Mouse (Mus musculus) hindbrain, embryonic 10.5 days (tissue): ENCODE data around the gene Olfr750. TPM values are rescaled to one million over a fixed set of nuclear protein-coding genes. Genes with fewer than 3 reads are reported as not detected.
"Not testable (repeated sequence)": the region's sequence is repeated elsewhere in the genome, so short reads cannot be mapped to it uniquely, and the experiment has no call there.

ENCODE experiments used
- DNase-seq: peaks from one replicate; pipeline ENCODE4 v3.0.0-alpha.2; 2017; ENCODE audit warnings: low spot score
- H3K27ac ChIP-seq: fragments of 300-500 bp; sonication (generic); 2 replicates; pipeline ENCODE4 v1.5.1; 2016; ENCODE audit warnings: mild to moderate bottlenecking, moderate library complexity
- H3K27me3 ChIP-seq: fragments of 300-500 bp; sonication (generic); 2 replicates; pipeline ENCODE4 v1.6.1; 2016; ENCODE audit warnings: mild to moderate bottlenecking; ENCODE audit not compliant: poor library complexity, insufficient read depth, severe bottlenecking
- H3K36me3 ChIP-seq: fragments of 300-500 bp; sonication (generic); 2 replicates; pipeline ENCODE4 v1.6.1; 2016; ENCODE audit warnings: mild to moderate bottlenecking, moderate library complexity
- H3K4me1 ChIP-seq: fragments of 300-500 bp; sonication (generic); replicated peaks from 2 replicates; pipeline ENCODE4 v1.6.1; 2016; ENCODE audit warnings: mild to moderate bottlenecking
- H3K4me3 ChIP-seq: fragments of 300-500 bp; sonication (generic); 2 replicates; pipeline ENCODE4 v1.5.1; 2016; ENCODE audit warnings: mild to moderate bottlenecking, moderate library complexity
- H3K9me3 ChIP-seq: fragments of 300-500 bp; sonication (generic); 2 replicates; pipeline ENCODE4 v1.6.1; 2016; ENCODE audit warnings: mild to moderate bottlenecking, moderate library complexity
- WGBS: fragments of 180-500 bp; shearing (Covaris S2); methylation state at CpG from one replicate; pipeline ENCODE4 v1.1.7; 2016; 5-methylcytosine and 5-hydroxymethylcytosine counted together
- polyA plus RNA-seq: library from polyadenylated mRNA; unstranded; fragments of >200 nt; fragmentation: Nextera tagmentation; extraction: Ambion mirVana; gene quantifications from 2 replicates; pipeline ENCODE4 v1.2.1, GENCODE M21; 2016

The Olfr750 gene
- 0.03 TPM in 1 of 2 replicates, not detected in the other for polyA plus RNA-seq

GRCm38 (mm10) chr14:51074335-51074734 lies at the start of gene Olfr750:
Olfr750 (minus strand) TSS chr14:51074435.
- 87% methylated on average over 3 of the region's 3 CpGs for WGBS
- H3K27me3 ChIP-seq: no peaks in the 10 kb centered on the region

GRCm38 (mm10) chr14:51113916-51114560 lies 39.8 kb upstream of the Olfr750 start, which contains the start of gene Eddm3b:
Eddm3b (plus strand) TSS chr14:51114426.
- peaks cover 9% of the 10 kb centered on the region; the same call in 1 of the 2 replicates for H3K4me1 ChIP-seq
- no peaks in the 10 kb centered on the region for H3K27me3 ChIP-seq
- no peak for DNase-seq
- H3K36me3 ChIP-seq: no peaks in the 10 kb centered on the region
- H3K9me3 ChIP-seq: 0 out of 2 replicates have a peak, but pooled peaks cover 5% of the 10 kb centered on the region
- 42% methylated on average over 12 of the region's 12 CpGs for WGBS
- no peak within 1 kb of the TSS for H3K27ac ChIP-seq
- H3K4me3 ChIP-seq: no peak within 1 kb of the TSS; the same call in 1 of the 2 replicates

More at GRCm38 (mm10) chr14:51074335-51074734, at the start of gene Olfr750:
- Histone ChIP-seq H3K27ac (no peak within 1 kb of the TSS), H3K9me3 (no peaks in the 10 kb centered on the region), H3K4me3 (no peak within 1 kb of the TSS), H3K4me1 (no peaks in the 10 kb centered on the region), H3K36me3 (no peaks in the 10 kb centered on the region)
- DNase-seq: no peak

DNA sequence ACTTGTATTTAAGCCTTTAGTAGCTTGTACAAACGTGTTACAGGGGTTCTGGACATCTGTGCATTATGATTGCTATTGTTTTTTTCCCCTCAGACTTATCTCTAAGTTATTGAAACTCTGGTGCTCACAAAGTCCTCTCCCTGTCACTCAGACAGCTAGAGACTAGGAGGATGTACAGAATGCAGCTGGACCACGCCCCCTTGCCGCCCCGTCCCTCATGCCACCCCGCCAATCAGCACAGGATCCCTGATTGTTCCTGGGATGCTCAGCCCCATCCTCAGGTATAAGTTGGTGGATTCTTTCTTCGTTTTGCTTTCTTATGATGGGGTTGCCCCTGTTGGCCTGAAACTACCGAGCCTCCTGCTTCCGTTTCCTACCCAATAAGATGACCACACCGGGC lies 39.2 kb upstream of the Olfr750 start:
- Histone ChIP-seq H3K4me3 (no peak overlapping the region; the same call in 1 of the 2 replicates), H3K27me3 (no peaks in the 10 kb centered on the region), H3K9me3 (0 out of 2 replicates have a peak, but pooled peaks cover 5% of the 10 kb centered on the region), H3K4me1 (peaks cover 9% of the 10 kb centered on the region; the same call in 1 of the 2 replicates), H3K27ac (no peak overlapping the region), H3K36me3 (no peaks in the 10 kb centered on the region)
- 32% methylated on average over 9 of the region's 9 CpGs for WGBS
- DNase-seq: no peak

GRCm38 (mm10) chr14:51111966-51112365 lies 37.7 kb upstream of the Olfr750 start:
- no peak for DNase-seq
- H3K27me3 ChIP-seq: no peaks in the 10 kb centered on the region
- H3K27ac ChIP-seq: no peak overlapping the region
- 0 out of 2 replicates have a peak, but pooled peaks cover 5% of the 10 kb centered on the region for H3K9me3 ChIP-seq
- peaks cover 9% of the 10 kb centered on the region; the same call in 1 of the 2 replicates for H3K4me1 ChIP-seq
- no peaks in the 10 kb centered on the region for H3K36me3 ChIP-seq
- 76% methylated on average over 3 of the region's 3 CpGs for WGBS
- H3K4me3 ChIP-seq: no peak overlapping the region

DNA sequence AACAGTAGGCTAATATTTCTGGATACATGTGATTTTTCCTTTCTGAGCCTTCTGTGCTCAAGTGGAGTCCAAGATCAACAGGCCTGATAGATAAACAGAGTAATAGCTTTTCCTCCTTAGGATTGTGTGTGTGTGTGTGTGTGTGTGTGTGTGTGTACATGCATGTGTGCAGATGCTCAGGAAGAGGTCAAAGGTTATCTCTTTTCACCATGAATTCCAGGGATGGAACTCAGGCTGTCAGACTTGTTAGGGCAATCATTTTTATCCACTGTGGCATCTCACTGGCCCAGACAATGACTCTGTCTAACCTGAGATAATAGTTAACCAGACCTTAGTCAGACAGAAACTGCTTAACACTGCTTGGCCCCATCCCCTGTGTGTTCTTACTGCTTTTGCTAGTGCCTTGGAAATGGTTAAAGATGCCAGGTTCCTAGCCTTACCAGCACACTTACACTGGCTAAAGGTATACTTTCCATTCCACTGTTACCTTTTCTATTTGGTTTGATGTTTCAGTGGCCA lies 32.3 kb upstream of the Olfr750 start:
- Histone ChIP-seq H3K4me1 (no peaks in the 10 kb centered on the region), H3K9me3 (0 out of 2 replicates have a peak, but pooled peaks cover 5% of the 10 kb centered on the region), H3K27ac (no peak overlapping the region), H3K4me3 (no peak overlapping the region), H3K36me3 (no peaks in the 10 kb centered on the region), H3K27me3 (no peaks in the 10 kb centered on the region)
- no peak for DNase-seq

DNA sequence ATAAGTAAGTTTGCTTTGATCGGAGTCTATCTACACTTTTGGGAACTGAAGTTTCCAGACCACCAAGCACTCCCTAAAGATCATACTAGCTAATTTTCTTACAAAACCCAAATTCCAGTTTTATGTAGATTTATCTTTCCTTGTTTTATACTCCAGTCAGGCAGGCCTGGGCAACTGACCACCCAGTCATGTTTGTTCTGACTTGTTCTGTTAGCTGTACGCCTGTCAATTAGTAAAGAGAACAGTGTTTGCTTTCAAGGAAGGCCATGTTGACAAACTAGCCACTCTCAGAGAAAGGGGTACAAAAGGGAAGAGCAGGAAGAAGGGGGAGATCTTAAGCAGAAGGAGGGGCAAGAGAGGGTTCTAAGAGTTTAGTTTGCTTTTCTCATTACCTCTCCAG lies 30.1 kb upstream of the Olfr750 start:
- 86% methylated on average over 2 of the region's 2 CpGs for WGBS
- Histone ChIP-seq H3K9me3 (no peaks in the 10 kb centered on the region), H3K27ac (no peak overlapping the region), H3K4me3 (no peak overlapping the region), H3K36me3 (no peaks in the 10 kb centered on the region), H3K27me3 (no peaks in the 10 kb centered on the region), H3K4me1 (no peaks in the 10 kb centered on the region)
- DNase-seq: no peak

- 61% methylated on average over 3 of the region's 3 CpGs for WGBS
- no peaks in the 10 kb centered on the region for H3K9me3 ChIP-seq
- H3K27me3 ChIP-seq: no peaks in the 10 kb centered on the region
- no peaks in the 10 kb centered on the region for H3K36me3 ChIP-seq
- H3K4me3 ChIP-seq: no peak overlapping the region
- no peak overlapping the region for H3K27ac ChIP-seq
- peak; percentile 63 for DNase-seq
- no peaks in the 10 kb centered on the region for H3K4me1 ChIP-seq
These were observed 29.0 kb upstream of the Olfr750 start for GRCm38 (mm10) chr14:51103217-51103616.

- Histone ChIP-seq H3K9me3 (no peaks in the 10 kb centered on the region), H3K4me1 (no peaks in the 10 kb centered on the region), H3K27ac (no peak overlapping the region), H3K27me3 (no peaks in the 10 kb centered on the region), H3K36me3 (no peaks in the 10 kb centered on the region), H3K4me3 (no peak overlapping the region)
- no peak for DNase-seq
- WGBS: 75% methylated on average over 9 of the region's 9 CpGs
These were observed 27.0 kb upstream of the Olfr750 start for GRCm38 (mm10) chr14:51101284-51101683.

GRCm38 (mm10) chr14:51098921-51099320 lies 24.7 kb upstream of the Olfr750 start:
- H3K4me1 ChIP-seq: no peaks in the 10 kb centered on the region
- no peaks in the 10 kb centered on the region for H3K36me3 ChIP-seq
- DNase-seq: no peak
- no peak overlapping the region for H3K27ac ChIP-seq
- WGBS: 93% methylated on average over 11 of the region's 11 CpGs
- no peaks in the 10 kb centered on the region for H3K9me3 ChIP-seq
- H3K27me3 ChIP-seq: no peaks in the 10 kb centered on the region
- H3K4me3 ChIP-seq: no peak overlapping the region

- H3K4me3 ChIP-seq, H3K9me3 ChIP-seq, H3K4me1 ChIP-seq, H3K36me3 ChIP-seq, H3K27ac ChIP-seq, H3K27me3 ChIP-seq: not testable (repeated sequence)
- WGBS: 41% methylated on average over 1 of the region's 1 CpGs
- DNase-seq: peak; percentile 31
These were observed 24.1 kb upstream of the Olfr750 start for GRCm38 (mm10) chr14:51098300-51098699.

- Histone ChIP-seq H3K9me3 (no peaks in the 10 kb centered on the region), H3K27me3 (peaks cover 5% of the 10 kb centered on the region; the same call in 1 of the 2 replicates), H3K4me3 (no peak overlapping the region), H3K36me3 (no peaks in the 10 kb centered on the region), H3K27ac (no peak overlapping the region), H3K4me1 (peaks cover 4% of the 10 kb centered on the region; the same call in 1 of the 2 replicates)
- 78% methylated on average over 9 of the region's 9 CpGs for WGBS
- no peak for DNase-seq
These were observed 21.7 kb upstream of the Olfr750 start for GRCm38 (mm10) chr14:51095736-51096524.

DNA sequence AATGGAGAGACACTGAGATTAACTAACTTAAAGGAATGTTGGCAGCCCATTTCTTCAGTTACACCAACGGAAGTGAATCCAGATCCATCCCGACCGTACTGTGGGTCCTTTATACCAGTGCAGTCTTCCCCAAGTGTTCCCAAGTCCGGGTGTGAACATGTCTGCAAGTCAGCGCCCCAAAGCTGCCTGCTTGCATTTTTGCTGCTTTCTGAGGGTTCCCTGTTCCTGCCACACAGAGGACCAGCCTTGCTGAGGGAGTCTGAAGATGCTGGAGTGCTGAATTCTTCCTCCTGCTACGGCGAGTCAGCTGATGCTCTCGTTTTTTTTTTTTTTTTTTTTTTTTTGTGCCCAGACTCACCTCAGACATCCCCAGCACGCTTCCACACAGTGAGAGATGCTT lies 20.7 kb upstream of the Olfr750 start:
- no peaks in the 10 kb centered on the region for H3K36me3 ChIP-seq
- WGBS: 66% methylated on average over 9 of the region's 9 CpGs
- peaks cover 5% of the 10 kb centered on the region; the same call in 1 of the 2 replicates for H3K27me3 ChIP-seq
- no peak overlapping the region for H3K27ac ChIP-seq
- no peak overlapping the region for H3K4me3 ChIP-seq
- DNase-seq: no peak
- H3K9me3 ChIP-seq: no peaks in the 10 kb centered on the region
- H3K4me1 ChIP-seq: peaks cover 4% of the 10 kb centered on the region; the same call in 1 of the 2 replicates
